Mouse (Mus musculus) subcutaneous adipose tissue, adult 2 months (tissue): ENCODE results near the gene Olfr1206. TPM values are rescaled to one million over a fixed set of nuclear protein-coding genes. Genes with fewer than 3 reads are reported as not detected.

Source experiments
- polyA plus RNA-seq: library from polyadenylated mRNA; depleted of rRNA; stranded (reverse); fragments of >200 nt; gene quantifications from 2 replicates; pipeline ENCODE4 v1.2.3, GENCODE M21; 2012; ENCODE audit warnings: low replicate concordance; rRNA removed

The Olfr1206 gene
- not detected in 2 replicates for polyA plus RNA-seq

GRCm38 (mm10) chr2:88862931-88863330, at the start of gene Olfr1206:
Gene Olfr1206 (plus strand): TSS chr2:88863231.

GRCm38 (mm10) chr2:88814196-88814595, 48.8 kb upstream of the Olfr1206 start, which contains the start of gene Olfr1202:
Gene Olfr1202 (plus strand): TSS chr2:88814496.

GRCm38 (mm10) chr2:88829437-88829836, 33.6 kb upstream of the Olfr1206 start, which contains the start of gene Olfr1205:
Gene Olfr1205 (plus strand): TSS chr2:88829737.

GRCm38 (mm10) chr2:88848992-88849391, 14.0 kb upstream of the Olfr1206 start, which contains the start of gene Olfr1204:
Gene Olfr1204 (plus strand): TSS chr2:88849292.

GRCm38 (mm10) chr2:88902211-88902610, 39.2 kb downstream of the Olfr1206 start, which contains the start of gene Olfr1208:
Gene Olfr1208 (minus strand): TSS chr2:88902311.

GRCm38 (mm10) chr2:88915057-88915456, 52.0 kb downstream of the Olfr1206 start, which contains the start of gene Olfr1209:
Gene Olfr1209 (minus strand): TSS chr2:88915157.

Other genes with a start within 250 kb of the Olfr1206 start
- not detected in 2 replicates for gene Olfr1191-ps1, start 222.7 kb upstream of the Olfr1206 start, polyA plus RNA-seq
- gene Olfr1192-ps1, start 214.7 kb upstream of the Olfr1206 start, polyA plus RNA-seq, result not detected in 2 replicates
- not detected in 2 replicates for gene Olfr1193, start 187.6 kb upstream of the Olfr1206 start, polyA plus RNA-seq
- not detected in 2 replicates for gene Olfr1195, start 174.0 kb upstream of the Olfr1206 start, polyA plus RNA-seq
- gene Olfr1196, start 158.6 kb upstream of the Olfr1206 start, polyA plus RNA-seq, result not detected in 2 replicates
- gene Olfr1197, start 130.9 kb upstream of the Olfr1206 start, polyA plus RNA-seq, result not detected in 2 replicates
- not detected in 2 replicates for gene Olfr1198, start 111.9 kb upstream of the Olfr1206 start, polyA plus RNA-seq
- not detected in 2 replicates for gene Olfr1199, start 102.8 kb upstream of the Olfr1206 start, polyA plus RNA-seq
- gene Olfr1200, start 92.7 kb upstream of the Olfr1206 start, polyA plus RNA-seq, result not detected in 2 replicates
- not detected in 2 replicates for gene Olfr1201, start 70.2 kb upstream of the Olfr1206 start, polyA plus RNA-seq
- not detected in 2 replicates for gene Olfr1202, start 48.7 kb upstream of the Olfr1206 start, polyA plus RNA-seq
- not detected in 2 replicates for gene Olfr1205, start 33.5 kb upstream of the Olfr1206 start, polyA plus RNA-seq
- gene Olfr1204, start 13.9 kb upstream of the Olfr1206 start, polyA plus RNA-seq, result not detected in 2 replicates
- not detected in 2 replicates for gene Olfr1208, start 39.1 kb downstream of the Olfr1206 start, polyA plus RNA-seq
- not detected in 2 replicates for gene Olfr1209, start 51.9 kb downstream of the Olfr1206 start, polyA plus RNA-seq
- gene Olfr1211, start 74.9 kb downstream of the Olfr1206 start, polyA plus RNA-seq, result not detected in 2 replicates
- not detected in 2 replicates for gene Olfr1212, start 90.7 kb downstream of the Olfr1206 start, polyA plus RNA-seq
- not detected in 2 replicates for gene Gm13762, start 117.0 kb downstream of the Olfr1206 start, polyA plus RNA-seq
- gene Olfr1214, start 129.4 kb downstream of the Olfr1206 start, polyA plus RNA-seq, result not detected in 2 replicates
- not detected in 2 replicates for gene Olfr1215, start 143.7 kb downstream of the Olfr1206 start, polyA plus RNA-seq
- not detected in 2 replicates for gene Olfr1216, start 155.1 kb downstream of the Olfr1206 start, polyA plus RNA-seq
- not detected in 2 replicates for gene Olfr1217, start 168.8 kb downstream of the Olfr1206 start, polyA plus RNA-seq
- not detected in 2 replicates for gene Olfr1218, start 198.0 kb downstream of the Olfr1206 start, polyA plus RNA-seq
- not detected in 2 replicates for gene Olfr1219, start 220.3 kb downstream of the Olfr1206 start, polyA plus RNA-seq
- gene Olfr1220, start 243.6 kb downstream of the Olfr1206 start, polyA plus RNA-seq, result not detected in 2 replicates